Mouse (Mus musculus): ENCODE results near the gene Flrt1.

- no peak for TF ChIP-seq POLR2A (IDR thresholded peaks at IDR 0.05; ENCODE audit: control insufficient read depth, extremely low read depth, insufficient read depth, low read length, poor library complexity)
- no peak for TF ChIP-seq CTCF (IDR thresholded peaks at IDR 0.05; ENCODE audit: borderline replicate concordance, control insufficient read depth, extremely low read depth, insufficient read depth, low read length, poor library complexity)
Measured at GRCm38 (mm10) chr19:7090369-7091064, 15.0 kb downstream of the Flrt1 start.
